Mouse (Mus musculus) stomach, postnatal 0 days (tissue): ENCODE results near the gene Fgfr2.

Experiments used
- CTCF ChIP-seq: IDR thresholded peaks from 2 replicates; pipeline ENCODE4 v1.5.1; 2016; ENCODE audit warnings: antibody characterized with exemption, low read depth, mild to moderate bottlenecking, moderate library complexity
- EP300 ChIP-seq: optimal IDR thresholded peaks from 2 replicates; pipeline ENCODE3; 2016; ENCODE audit warnings: antibody characterized with exemption

DNA sequence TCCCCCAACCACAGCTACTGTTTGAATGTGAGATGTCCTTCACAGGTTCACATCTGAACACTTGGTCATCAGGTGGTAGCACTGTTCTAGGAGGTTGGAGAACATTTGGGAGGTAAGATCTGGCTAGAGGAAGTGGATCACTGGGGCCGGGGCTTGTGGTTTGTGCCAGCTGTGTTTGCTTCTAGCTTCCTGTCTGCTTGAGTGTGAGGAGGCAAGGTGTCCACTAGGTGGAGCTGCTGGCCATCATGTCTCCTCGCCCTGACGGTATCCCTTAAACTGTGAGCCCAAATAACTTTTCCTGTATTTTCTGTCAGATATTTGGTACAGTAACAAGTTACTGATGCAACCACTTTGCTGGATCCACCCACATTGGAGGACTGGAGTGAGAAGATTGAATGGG lies 1653.6 kb downstream of the Fgfr2 start:
- TF ChIP-seq CTCF (peak; percentile 42), EP300 (no peak)
